Mouse (Mus musculus) spleen, adult 2 months (tissue): ENCODE results near the gene Dynlrb2.

Source experiments
- CTCF ChIP-seq: fragments of 200-500 bp; IDR thresholded peaks from 2 replicates; pipeline ENCODE4 v1.5.1; 2011; ENCODE audit warnings: mild to moderate bottlenecking, inconsistent platforms; ENCODE audit not compliant: insufficient read depth, insufficient read length, insufficient replicate concordance; ENCODE audit errors: extremely low read depth
- POLR2A ChIP-seq: fragments of 200-500 bp; IDR thresholded peaks from 2 replicates; pipeline ENCODE4 v1.6.1; 2011; ENCODE audit warnings: low read depth, low read length, inconsistent platforms

DNA sequence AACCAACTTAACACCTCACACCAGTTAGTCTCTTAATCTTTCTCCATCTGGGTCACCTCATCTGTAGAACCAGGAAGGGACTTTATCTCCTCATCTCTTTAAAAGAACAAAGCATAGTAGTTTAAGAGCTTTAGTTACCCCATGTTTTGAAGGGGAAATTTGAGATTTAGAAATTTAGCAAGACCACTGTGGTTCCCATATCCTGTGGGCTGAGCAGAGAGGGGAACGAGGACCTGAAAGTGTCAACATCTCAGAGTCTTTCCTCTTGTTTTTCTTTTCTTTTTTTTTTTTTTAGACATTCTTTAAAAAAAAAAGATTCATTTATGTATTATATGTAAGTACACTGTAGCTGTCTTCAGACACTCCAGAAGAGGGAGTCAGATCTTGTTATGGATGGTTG lies 38.6 kb downstream of the Dynlrb2 start:
- no peak for TF ChIP-seq CTCF
- no peak for TF ChIP-seq POLR2A
